Mouse (Mus musculus): ENCODE results near the gene Sirt3.

DNA sequence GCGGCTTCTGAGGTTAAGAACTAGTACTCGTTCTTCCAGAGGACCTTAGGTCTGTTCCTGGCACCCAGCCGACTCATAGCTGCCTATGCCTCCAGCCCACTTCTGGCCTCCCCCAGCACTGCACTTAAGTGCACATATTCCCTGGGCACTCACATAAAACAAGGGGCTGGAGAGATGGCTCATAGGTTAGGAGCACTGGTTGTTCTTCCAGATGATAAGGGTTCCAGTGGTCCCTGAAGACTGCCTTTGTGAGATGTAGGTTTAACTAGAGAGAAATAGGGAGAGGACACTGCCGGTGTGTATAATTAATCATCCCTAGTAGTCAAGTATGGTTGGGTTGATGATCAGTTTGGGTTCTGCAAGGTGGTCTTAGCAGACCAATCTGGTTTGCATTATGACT lies 59.4 kb downstream of the Sirt3 start:
- TF ChIP-seq CTCF (IDR thresholded peaks at IDR 0.05; ENCODE audit: low read depth, low read length) (no peak), POLR2A (IDR thresholded peaks at IDR 0.05; ENCODE audit: borderline replicate concordance, low read depth, low read length) (no peak)
